Mouse (Mus musculus) liver, embryonic 14.5 days (tissue): Measurements from ENCODE around the gene Atg9b.

Experiments used
- CTCF ChIP-seq: IDR thresholded peaks from 2 replicates; pipeline ENCODE4 v1.5.1; 2016; ENCODE audit warnings: antibody characterized with exemption, low read depth, control low read depth
- EP300 ChIP-seq: IDR thresholded peaks from 2 replicates; pipeline ENCODE4 v1.6.1; 2016; ENCODE audit warnings: antibody characterized with exemption, low read depth

DNA sequence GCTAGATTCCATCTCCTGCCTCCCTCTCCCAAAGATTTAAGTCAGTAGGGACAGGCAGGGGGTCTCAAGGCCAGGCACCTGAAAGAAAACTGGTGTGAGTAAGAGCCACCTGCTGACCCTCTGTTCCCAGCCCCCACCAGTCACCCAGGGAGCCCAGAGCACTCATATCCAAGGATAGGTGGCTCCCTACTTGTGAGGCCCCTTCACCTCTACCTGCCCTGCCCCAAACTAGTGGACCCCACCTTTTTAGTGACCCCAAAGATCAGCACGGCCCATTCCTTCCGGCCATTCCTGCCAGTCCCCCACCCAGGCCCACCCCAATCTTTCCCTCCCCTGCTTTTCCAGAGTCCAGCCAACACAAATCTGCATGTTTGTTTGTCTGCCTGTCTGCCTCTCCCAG, 28.5 kb downstream of the Atg9b start:
- TF ChIP-seq CTCF (no peak), EP300 (no peak)
